Mouse (Mus musculus) embryonic facial prominence, embryonic 12.5 days (tissue): ENCODE measurements around the gene Apol7b. TPM values are rescaled to one million over a fixed set of nuclear protein-coding genes. Genes with fewer than 3 reads are reported as not detected.
A peak's percentile ranks its signal among the peaks of the same experiment; 100 is the strongest.
"Not testable (repeated sequence)": the region's sequence is repeated elsewhere in the genome, so short reads cannot be mapped to it uniquely, and the experiment has no call there.

Source experiments
- ATAC-seq: fragments of 200-750 bp; cut with Nextera tagmentation; 2 replicates; pipeline ENCODE4 v1.8.0; 2017; ENCODE audit not compliant: insufficient number of reproducible peaks, insufficient read depth, low FRiP score, low TSS enrichment
- H3K27ac ChIP-seq: fragments of 300-500 bp; sonication (generic); 2 replicates; pipeline ENCODE4 v1.5.1; 2016; ENCODE audit warnings: mild to moderate bottlenecking
- H3K27me3 ChIP-seq: fragments of 300-500 bp; sonication (generic); 2 replicates; pipeline ENCODE4 v1.6.1; 2016; ENCODE audit warnings: mild to moderate bottlenecking, moderate library complexity
- H3K36me3 ChIP-seq: fragments of 300-500 bp; sonication (generic); 2 replicates; pipeline ENCODE4 v1.6.1; 2016; ENCODE audit warnings: mild to moderate bottlenecking
- H3K4me1 ChIP-seq: fragments of 300-500 bp; sonication (generic); 2 replicates; pipeline ENCODE4 v1.6.1; 2016
- H3K4me2 ChIP-seq: fragments of 300-500 bp; sonication (generic); replicated peaks from 2 replicates; pipeline ENCODE4 v1.6.1; 2016; ENCODE audit warnings: mild to moderate bottlenecking, moderate library complexity
- H3K4me3 ChIP-seq: fragments of 300-500 bp; sonication (generic); 2 replicates; pipeline ENCODE4 v1.5.1; 2016; ENCODE audit warnings: mild to moderate bottlenecking
- H3K9ac ChIP-seq: fragments of 300-500 bp; sonication (generic); 2 replicates; pipeline ENCODE4 v1.6.1; 2016; ENCODE audit warnings: mild to moderate bottlenecking, moderate library complexity
- H3K9me3 ChIP-seq: fragments of 300-500 bp; sonication (generic); 2 replicates; pipeline ENCODE4 v1.6.1; 2016; ENCODE audit warnings: mild to moderate bottlenecking, moderate library complexity
- WGBS: fragments of 180-500 bp; shearing (Covaris S2); methylation state at CpG from one replicate; pipeline ENCODE4 v1.1.7; 2016; 5-methylcytosine and 5-hydroxymethylcytosine counted together
- polyA plus RNA-seq: library from polyadenylated mRNA; unstranded; fragments of >200 nt; fragmentation: Nextera tagmentation; extraction: Ambion mirVana; gene quantifications from 2 replicates; pipeline ENCODE4 v1.2.1, GENCODE M21; 2016

Apol7b gene
- polyA plus RNA-seq, 1 experiment from 2014 or later, result not detected

DNA sequence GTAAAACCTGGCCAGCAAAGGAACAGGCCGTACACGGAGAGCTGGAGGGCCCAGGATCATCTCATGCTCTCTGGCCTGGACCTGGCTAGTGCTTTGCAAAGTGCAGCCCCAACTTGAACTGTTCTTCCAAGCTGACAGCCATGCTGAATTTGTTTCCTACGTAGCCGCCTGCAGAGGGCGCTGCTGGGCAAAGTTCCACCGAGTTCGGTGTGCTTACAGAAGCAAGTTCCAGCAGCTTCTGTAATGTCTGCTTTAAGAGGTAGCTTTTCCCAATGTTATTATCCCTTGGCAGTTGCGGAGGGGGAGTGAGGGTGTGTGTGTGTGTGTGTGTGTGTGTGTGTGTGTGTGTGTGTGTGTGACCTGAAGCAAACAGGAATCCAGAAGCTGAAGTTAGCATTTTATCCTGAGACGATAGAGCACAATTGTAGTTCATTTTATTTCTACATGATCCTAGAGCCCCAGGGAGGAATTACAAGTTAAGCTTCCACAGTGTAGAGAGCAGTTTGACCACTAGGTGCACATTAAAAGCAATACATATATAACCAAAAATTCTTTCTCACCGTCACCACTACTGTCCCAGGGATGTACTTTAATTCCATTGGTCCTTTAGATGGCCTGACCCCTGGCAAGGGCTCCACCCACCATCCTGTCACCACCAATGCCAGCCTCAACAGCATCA lies 30.5 kb downstream of the Apol7b start:
- WGBS, result 34% methylated on average over 3 of the region's 10 CpGs
- H3K4me2 ChIP-seq, H3K27me3 ChIP-seq, H3K4me1 ChIP-seq, H3K9me3 ChIP-seq, H3K4me3 ChIP-seq, ATAC-seq, H3K9ac ChIP-seq, H3K27ac ChIP-seq, H3K36me3 ChIP-seq: not testable (repeated sequence)

DNA sequence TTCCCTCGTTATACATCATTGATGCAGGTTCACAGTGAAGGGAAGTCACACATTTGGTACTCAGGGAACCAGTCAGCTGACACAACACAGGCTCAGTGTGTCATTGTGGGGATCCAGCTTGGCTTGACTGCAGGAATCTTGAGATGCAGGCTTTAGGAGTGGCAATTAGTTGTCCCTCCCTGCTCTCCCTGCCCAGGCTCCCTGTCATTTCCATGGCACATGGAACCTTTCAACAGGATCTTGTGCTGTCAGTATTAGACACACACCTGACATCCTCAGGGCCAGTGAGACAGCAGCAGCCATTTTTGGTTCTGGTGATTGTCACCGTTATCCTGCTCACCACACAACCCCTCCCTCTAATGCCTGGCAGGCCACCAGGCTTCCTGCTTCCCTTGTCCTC lies 31.6 kb downstream of the Apol7b start:
- not testable (repeated sequence) for H3K9me3 ChIP-seq, H3K27me3 ChIP-seq, H3K36me3 ChIP-seq, H3K4me2 ChIP-seq, H3K9ac ChIP-seq, ATAC-seq, H3K27ac ChIP-seq, H3K4me1 ChIP-seq, H3K4me3 ChIP-seq
- 63% methylated on average over 2 of the region's 2 CpGs for WGBS

DNA sequence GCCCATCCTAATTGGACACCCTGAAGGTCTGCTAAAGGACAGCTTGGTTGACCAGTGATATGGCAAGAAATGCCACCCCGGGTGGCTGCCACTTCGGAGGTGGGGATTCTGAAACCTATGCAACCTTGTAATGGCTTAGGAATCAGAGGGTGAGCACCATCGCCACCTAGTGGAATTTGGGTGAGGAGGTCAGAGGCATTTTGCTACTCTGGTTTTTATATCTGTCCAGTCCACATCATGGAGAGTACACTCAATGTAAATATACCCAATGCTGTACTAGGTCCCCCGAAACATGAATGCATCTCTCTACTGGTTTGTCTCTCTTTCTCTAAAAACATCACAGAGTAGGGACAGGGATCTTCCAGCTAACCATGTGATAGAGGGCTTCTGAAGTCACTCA lies 34.6 kb downstream of the Apol7b start:
- not testable (repeated sequence) for H3K9ac ChIP-seq, ATAC-seq, H3K36me3 ChIP-seq, H3K4me3 ChIP-seq, H3K4me1 ChIP-seq, H3K4me2 ChIP-seq, H3K27me3 ChIP-seq, H3K27ac ChIP-seq, H3K9me3 ChIP-seq
- WGBS, result 20% methylated on average over 4 of the region's 4 CpGs

DNA sequence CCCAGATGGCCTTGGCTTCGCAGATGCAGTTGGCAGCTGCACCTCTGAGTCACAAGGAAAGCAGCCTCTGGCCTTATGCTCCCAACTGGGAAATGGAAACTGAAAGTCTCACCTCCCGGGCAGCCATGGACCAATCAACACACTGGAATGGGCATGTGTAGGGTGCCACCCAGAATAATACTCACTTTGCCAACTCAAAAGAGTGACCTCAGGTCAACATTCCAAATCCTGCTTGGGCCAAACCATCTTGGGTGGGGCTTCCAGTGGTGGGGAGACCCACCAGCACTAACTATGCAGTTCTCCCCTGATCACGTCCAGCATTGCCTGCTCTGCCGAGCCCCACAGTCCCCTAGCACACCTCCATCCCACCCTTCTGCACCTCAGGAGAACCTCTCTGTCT lies 36.3 kb downstream of the Apol7b start, which contains the start of gene Apol9a:
Gene Apol9a (minus strand): TSS at position 101 of the 400 bp plus-strand sequence.
- H3K27ac ChIP-seq, ATAC-seq, H3K4me2 ChIP-seq, H3K4me3 ChIP-seq, H3K27me3 ChIP-seq, H3K9me3 ChIP-seq, H3K9ac ChIP-seq, H3K36me3 ChIP-seq, H3K4me1 ChIP-seq: not testable (repeated sequence)
- 90% methylated on average over 1 of the region's 4 CpGs for WGBS

DNA sequence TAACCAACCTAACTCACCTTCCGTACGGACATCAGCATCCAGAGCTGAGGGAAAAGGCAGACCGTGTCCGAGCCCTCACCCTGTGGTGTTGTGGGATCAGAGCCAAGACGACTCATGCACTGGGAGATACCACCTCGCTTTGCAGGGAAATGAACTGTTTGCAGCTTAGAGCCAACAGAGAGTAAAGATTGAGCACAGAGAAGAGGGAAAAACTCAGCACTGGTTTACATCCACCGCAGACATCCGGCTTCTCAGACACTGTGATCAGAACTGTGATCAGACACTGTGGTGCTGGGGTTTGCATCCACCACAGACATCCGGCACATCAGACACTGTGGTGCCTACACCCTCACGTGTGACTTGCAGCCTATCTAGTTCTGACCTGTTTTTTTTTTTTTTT lies 40.9 kb downstream of the Apol7b start:
- H3K27me3 ChIP-seq, H3K4me2 ChIP-seq, H3K4me3 ChIP-seq, H3K27ac ChIP-seq, H3K9me3 ChIP-seq, H3K9ac ChIP-seq, ATAC-seq, H3K4me1 ChIP-seq, H3K36me3 ChIP-seq: not testable (repeated sequence)
- 81% methylated on average over 10 of the region's 10 CpGs for WGBS

DNA sequence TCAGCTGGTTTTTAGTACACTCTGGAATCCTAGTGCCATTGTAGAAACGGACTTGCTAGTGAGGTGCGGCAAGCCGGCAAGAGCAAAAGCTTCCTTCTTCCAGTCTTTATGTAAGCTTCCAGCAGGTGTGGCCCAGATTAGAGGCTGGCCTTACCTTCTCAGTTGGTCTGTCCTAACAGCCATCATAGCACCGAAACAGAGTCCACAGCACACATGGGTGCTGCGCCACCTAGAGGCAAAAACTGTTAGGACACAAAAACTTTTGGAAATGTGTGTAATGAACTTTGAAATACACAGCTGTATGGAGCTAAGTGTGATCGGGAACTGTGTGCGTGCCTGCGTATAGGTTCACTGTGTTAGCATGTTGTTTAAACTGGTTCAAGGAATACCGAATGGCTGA lies 48.3 kb downstream of the Apol7b start, which contains the start of gene Apol7a:
Gene Apol7a (minus strand): TSS at position 84 of the 400 bp plus-strand sequence.
- H3K27me3 ChIP-seq, H3K36me3 ChIP-seq, H3K4me1 ChIP-seq, H3K9me3 ChIP-seq, H3K27ac ChIP-seq, H3K9ac ChIP-seq, H3K4me2 ChIP-seq, H3K4me3 ChIP-seq, ATAC-seq: not testable (repeated sequence)
- WGBS, result 54% methylated on average over 9 of the region's 9 CpGs

DNA sequence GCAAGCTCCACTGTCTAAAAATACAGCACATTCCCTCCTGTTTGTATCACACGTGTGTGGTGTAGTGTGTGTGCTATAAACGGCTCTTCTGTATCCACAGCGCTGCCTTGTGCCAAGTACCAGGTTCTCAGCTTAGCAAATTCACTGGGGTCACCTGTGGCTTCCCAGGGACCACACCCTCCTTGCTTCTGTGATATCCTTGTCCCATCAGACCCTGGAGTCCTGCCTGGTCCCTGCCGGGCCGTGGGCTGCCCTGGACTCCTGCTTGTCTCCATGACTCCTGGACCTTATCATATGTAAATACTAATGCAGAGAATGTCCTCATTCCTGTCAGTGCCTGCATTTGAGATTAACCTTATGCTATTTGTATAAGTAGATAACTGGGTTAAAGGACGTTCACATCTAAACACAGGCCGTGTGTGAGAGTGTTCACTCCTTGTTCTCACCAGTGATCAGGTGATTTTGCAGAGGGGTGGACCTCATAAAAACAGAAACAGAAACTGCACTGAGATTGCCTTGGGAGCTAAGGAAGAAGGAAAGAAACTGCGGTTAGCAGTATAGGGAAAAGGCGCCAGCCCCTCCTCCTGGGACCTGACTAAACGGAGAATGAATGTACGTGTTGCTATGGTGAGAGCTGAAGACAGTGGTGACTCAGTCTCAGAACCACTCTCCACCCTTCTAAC lies 49.7 kb downstream of the Apol7b start:
- not testable (repeated sequence) for ATAC-seq, H3K9ac ChIP-seq
- WGBS, result 76% methylated on average over 11 of the region's 11 CpGs

DNA sequence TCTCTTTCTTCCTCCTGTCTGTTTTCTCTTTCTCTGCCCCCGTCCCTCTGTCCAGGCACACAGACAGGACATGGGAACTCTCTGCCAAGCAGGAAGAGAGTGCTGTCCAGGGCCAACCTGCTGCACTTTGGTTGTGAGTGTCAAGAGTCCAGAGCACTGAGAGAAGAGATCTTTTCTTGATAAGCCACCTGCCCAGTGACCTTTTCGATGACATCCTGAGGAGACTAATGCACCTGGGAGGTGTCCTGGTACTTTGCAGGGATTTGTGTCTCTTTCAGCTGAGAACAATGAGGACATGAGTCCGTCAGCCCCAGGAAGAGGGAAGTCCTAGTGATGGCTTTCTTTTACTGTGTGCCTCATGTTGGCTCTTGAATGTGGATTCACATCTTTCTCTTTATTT lies 53.5 kb downstream of the Apol7b start:
- H3K9me3 ChIP-seq, H3K36me3 ChIP-seq, H3K27ac ChIP-seq, H3K27me3 ChIP-seq, H3K4me1 ChIP-seq, H3K4me3 ChIP-seq, ATAC-seq, H3K9ac ChIP-seq, H3K4me2 ChIP-seq: not testable (repeated sequence)
- 48% methylated on average over 3 of the region's 3 CpGs for WGBS

More for the DNA sequence above, 49.7 kb downstream of the Apol7b start:
- not testable (repeated sequence) for H3K9me3 ChIP-seq, H3K27me3 ChIP-seq, H3K4me2 ChIP-seq, H3K4me1 ChIP-seq, H3K4me3 ChIP-seq, H3K27ac ChIP-seq, H3K36me3 ChIP-seq

DNA sequence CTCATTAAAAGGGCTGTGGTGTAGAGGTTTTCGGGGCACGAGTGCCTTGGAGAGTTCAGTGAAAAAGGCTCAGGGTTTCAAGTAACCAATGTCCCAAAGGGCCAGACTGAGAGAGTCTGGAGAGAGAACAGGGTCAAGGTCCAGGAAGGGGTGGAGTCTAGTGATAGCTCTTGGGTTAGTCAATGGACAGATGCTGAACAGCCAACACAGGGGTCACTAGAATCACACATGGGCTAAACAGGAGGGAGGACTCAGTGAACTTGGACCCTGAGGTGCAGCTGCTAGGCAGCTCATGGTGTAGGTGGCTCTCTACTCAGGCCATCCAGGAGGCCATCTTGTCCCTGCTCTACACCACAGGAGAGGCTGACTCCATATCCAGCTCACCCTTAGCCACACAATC lies 59.8 kb downstream of the Apol7b start:
- Histone ChIP-seq H3K27ac (no peak overlapping the region), H3K36me3 (no peaks in the 10 kb centered on the region), H3K9me3 (no peaks in the 10 kb centered on the region), H3K4me3 (no peak overlapping the region), H3K9ac (no peak overlapping the region), H3K4me2 (no peak overlapping the region), H3K27me3 (no peaks in the 10 kb centered on the region), H3K4me1 (no peaks in the 10 kb centered on the region)
- 77% methylated on average over 2 of the region's 2 CpGs for WGBS
- no peak for ATAC-seq

DNA sequence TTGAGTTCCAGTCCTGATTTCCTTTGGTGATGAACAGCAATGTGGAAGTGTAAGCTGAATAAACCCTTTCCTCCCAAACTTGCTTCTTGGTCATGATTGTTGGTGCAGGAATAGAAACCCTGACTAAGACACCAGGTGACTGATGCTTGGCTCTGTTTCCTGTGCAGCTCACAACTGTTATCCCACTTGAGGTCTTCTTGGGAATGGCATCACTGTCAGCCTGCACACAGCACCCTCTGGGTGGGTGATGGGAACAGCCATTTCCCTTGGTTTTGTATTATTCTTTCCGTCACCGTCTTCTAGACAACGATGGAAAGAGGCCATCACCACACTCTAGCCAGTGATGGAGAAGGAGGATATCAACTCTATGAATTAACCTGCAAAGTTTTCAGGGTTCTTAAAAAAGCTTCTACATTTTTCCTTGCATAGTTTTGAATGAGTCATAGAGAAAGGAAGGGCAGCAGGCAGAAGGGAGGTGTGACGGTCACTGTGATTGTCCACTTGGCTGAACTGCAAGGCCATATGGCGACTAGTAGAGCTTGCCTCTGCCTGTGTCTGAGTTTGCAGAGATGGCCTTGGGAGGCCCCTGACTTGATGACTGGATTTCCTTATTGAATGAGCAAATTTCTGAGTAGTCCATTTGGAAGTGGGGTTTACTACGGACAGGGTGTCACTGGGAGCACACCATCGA lies 62.8 kb downstream of the Apol7b start:
- H3K27ac ChIP-seq, result no peak overlapping the region
- H3K9ac ChIP-seq, result no peak overlapping the region
- H3K36me3 ChIP-seq, result no peaks in the 10 kb centered on the region
- no peak overlapping the region for H3K4me2 ChIP-seq
- ATAC-seq, result no peak
- 90% methylated on average over 7 of the region's 7 CpGs for WGBS
- H3K27me3 ChIP-seq, result no peaks in the 10 kb centered on the region
- H3K9me3 ChIP-seq, result no peaks in the 10 kb centered on the region
- H3K4me3 ChIP-seq, result no peak overlapping the region
- H3K4me1 ChIP-seq, result no peaks in the 10 kb centered on the region

DNA sequence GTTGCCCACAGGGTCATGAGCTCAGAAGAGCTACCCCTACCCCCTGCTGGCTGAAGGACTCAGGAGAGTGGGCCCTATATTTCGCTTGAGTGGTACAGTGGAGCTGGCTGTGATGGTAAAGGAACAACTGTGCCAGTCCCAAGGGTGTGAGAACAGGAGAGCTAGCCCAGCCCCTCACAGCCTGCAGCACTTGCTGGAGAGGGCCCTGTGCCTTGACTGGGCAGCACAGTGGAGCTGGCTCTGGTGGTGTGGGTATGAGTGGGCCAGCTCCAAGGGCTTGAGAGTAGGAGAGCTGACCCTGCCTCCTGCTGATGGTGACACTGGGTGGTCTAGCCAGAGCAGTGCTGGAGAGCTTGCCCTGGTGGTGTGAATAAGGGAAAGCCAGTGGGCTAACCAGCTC lies 64.4 kb downstream of the Apol7b start:
- H3K27me3 ChIP-seq, result no peaks in the 10 kb centered on the region
- WGBS, result 78% methylated on average over 1 of the region's 1 CpGs
- no peak overlapping the region for H3K4me3 ChIP-seq
- H3K4me1 ChIP-seq, result no peaks in the 10 kb centered on the region
- no peaks in the 10 kb centered on the region for H3K9me3 ChIP-seq
- H3K27ac ChIP-seq, result no peak overlapping the region
- ATAC-seq, result 0 out of 2 replicates have a peak, but pooled peaks have one; percentile 41
- no peak overlapping the region for H3K9ac ChIP-seq
- H3K4me2 ChIP-seq, result no peak overlapping the region
- H3K36me3 ChIP-seq, result no peaks in the 10 kb centered on the region

DNA sequence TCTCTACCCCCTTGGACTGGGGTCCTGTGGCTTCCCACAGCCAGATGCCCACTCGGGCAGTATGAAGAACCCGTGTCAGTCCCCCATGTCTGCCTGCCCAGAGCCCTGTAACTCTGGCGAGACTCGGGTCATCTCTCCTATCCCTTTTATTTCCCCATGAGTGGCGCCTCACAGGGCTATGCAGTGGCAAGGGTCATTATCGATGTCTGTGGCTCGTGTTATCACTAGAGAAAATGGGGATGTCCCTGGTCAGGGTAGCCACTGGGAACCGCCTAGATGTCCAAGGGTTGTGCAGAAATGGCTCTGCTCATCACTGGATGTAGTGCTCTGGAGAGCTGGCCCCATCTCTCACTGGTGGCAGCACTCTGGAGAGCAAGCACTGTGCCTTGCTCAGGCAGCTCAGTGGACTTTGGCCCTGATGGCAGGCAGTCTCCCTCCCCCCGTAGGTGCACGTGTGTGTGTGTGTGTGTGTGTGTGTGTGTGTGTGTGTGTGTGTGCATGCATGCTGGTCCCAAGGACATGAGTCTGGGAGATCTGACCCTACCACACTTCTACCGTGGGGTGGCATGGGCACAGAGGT lies 64.9 kb downstream of the Apol7b start:
- H3K4me1 ChIP-seq, result no peaks in the 10 kb centered on the region
- H3K9ac ChIP-seq, result no peak overlapping the region
- no peak overlapping the region for H3K4me3 ChIP-seq
- 84% methylated on average over 11 of the region's 11 CpGs for WGBS
- ATAC-seq, result no peak
- no peaks in the 10 kb centered on the region for H3K9me3 ChIP-seq
- no peak overlapping the region for H3K27ac ChIP-seq
- H3K36me3 ChIP-seq, result no peaks in the 10 kb centered on the region
- no peak overlapping the region for H3K4me2 ChIP-seq
- no peaks in the 10 kb centered on the region for H3K27me3 ChIP-seq
